In the genomic region with DNA sequence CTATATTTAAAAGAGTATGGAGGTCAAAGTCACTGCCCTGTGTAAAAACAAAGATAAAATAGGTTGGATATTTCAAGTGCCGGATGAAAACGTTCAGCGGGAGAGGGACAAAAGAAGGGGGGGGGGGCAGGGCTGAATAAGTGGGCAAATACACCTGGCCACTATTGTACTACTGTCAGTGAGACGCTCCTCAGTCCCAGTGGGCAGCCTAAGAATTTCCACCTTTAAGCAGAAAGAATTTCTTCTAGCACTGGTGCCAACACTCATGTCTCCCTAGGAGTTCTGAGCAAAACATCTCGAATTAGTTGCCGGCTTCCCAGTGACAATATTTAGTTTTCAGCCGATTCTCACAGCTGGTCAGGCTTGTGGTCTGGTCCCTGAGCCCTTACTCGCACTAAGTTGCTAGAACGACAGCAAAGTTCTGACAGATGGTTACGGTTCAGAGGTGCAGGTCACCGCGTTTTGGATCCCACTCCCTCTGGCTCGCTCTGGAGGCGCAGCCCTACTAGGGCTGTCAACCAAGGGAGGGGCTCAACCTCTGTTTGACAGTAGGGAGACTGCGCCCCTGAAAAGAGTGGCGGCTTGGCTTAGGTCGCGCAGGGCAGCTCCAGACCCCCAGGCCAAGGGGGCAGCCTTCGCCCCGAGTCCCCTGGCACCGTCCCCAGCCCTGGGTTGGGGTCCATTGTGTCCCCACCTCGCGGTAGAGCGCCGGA, we compare ENCODE assay signal across 8 mouse cellular contexts. TPM values are rescaled to one million over a fixed set of nuclear protein-coding genes. Genes with fewer than 3 reads are reported as not detected.
DNase-seq lines count a peak whose midpoint lies in the region; ATAC-seq and TF ChIP-seq lines count a peak whose summit lies in the region.

No protein-coding gene starts in this region.

- in situ Hi-C loops in Patski (cut with MboI; ENCODE audit: low pct_unique_long_range_greater_than_20kb) = no loop called here

- H3K9ac ChIP-seq in heart, embryonic 16.5 days (ENCODE audit: low read length) = peak overlapping the region; percentile 99
- H3K9ac ChIP-seq in forebrain, embryonic 14.5 days (ENCODE audit: low read length) = peak overlapping the region; percentile 92
- peak overlapping the region; percentile 88 for H3K9ac ChIP-seq in liver, embryonic 14.5 days (replicated peaks)

- H3K36me3 ChIP-seq in heart, embryonic 16.5 days (ENCODE audit: control insufficient read depth, insufficient read depth) = peaks cover 8% of the 10 kb centered on the region
- peaks cover 29% of the 10 kb centered on the region for H3K36me3 ChIP-seq in forebrain, embryonic 14.5 days (ENCODE audit: control insufficient read depth, insufficient read depth, low read length)
- peaks cover 9% of the 10 kb centered on the region for H3K36me3 ChIP-seq in liver, embryonic 14.5 days (replicated peaks; ENCODE audit: control insufficient read depth, insufficient read depth, low read depth)

- no peaks in the 10 kb centered on the region for H3K27me3 ChIP-seq in heart, embryonic 16.5 days (ENCODE audit: control insufficient read depth, insufficient read depth, low read length)
- H3K27me3 ChIP-seq in Patski = no peaks in the 10 kb centered on the region
- no peaks in the 10 kb centered on the region for H3K27me3 ChIP-seq in forebrain, embryonic 14.5 days (replicated peaks; ENCODE audit: control insufficient read depth, insufficient read depth, low read length)
- H3K27me3 ChIP-seq in liver, embryonic 14.5 days (ENCODE audit: control insufficient read depth, insufficient read depth, low read length) = no peaks in the 10 kb centered on the region

- H3K9me3 ChIP-seq in heart, embryonic 16.5 days (replicated peaks; ENCODE audit: control insufficient read depth, low read length) = no peaks in the 10 kb centered on the region
- no peaks in the 10 kb centered on the region for H3K9me3 ChIP-seq in forebrain, embryonic 14.5 days (replicated peaks; ENCODE audit: control insufficient read depth, low read length)
- H3K9me3 ChIP-seq in liver, embryonic 14.5 days (ENCODE audit: control insufficient read depth, low read length) = no peaks in the 10 kb centered on the region

- POLR2A ChIA-PET in Patski (lab: Charles Lee) = no interaction called here

- 2% methylated on average over 25 of the region's 25 CpGs for WGBS in heart, embryonic 16.5 days
- 6% methylated on average over 25 of the region's 25 CpGs for WGBS in forebrain, embryonic 14.5 days
- WGBS in liver, embryonic 14.5 days (ENCODE audit: insufficient replicate concordance) = 4% methylated on average over 25 of the region's 25 CpGs

- peak overlapping the region; percentile 92 for H3K4me2 ChIP-seq in heart, embryonic 16.5 days (ENCODE audit: low read depth, low read length)
- H3K4me2 ChIP-seq in forebrain, embryonic 14.5 days (ENCODE audit: low read length) = peak overlapping the region; percentile 64
- peak overlapping the region; percentile 81 for H3K4me2 ChIP-seq in liver, embryonic 14.5 days (ENCODE audit: low read depth)

- TF ChIP-seq EP300 in liver, embryonic 14.5 days (IDR thresholded peaks at IDR 0.05; ENCODE audit: low read depth) = no peak

- DNase-seq in heart, adult 8-10 months (ENCODE audit: low spot score) = no peak
- no peak for DNase-seq in Patski (ENCODE audit: low read depth, low spot score)
- DNase-seq in forebrain, embryonic 14.5 days (ENCODE audit: low spot score) = no peak
- peak; percentile 26 to 38 (median 28) for DNase-seq in liver, embryonic 14.5 days (ENCODE audit: low read depth in 3 of 3, low spot score in 3 of 3)
- DNase-seq in adrenal gland, postnatal 4 days (ENCODE audit: low spot score in 2 of 2) = no peak
- DNase-seq in left cerebral cortex, adult 8-10 months (ENCODE audit: low spot score in 2 of 2) = no peak
- DNase-seq in lung, postnatal 36 days = no peak

- peaks cover 7% of the 10 kb centered on the region for H3K4me1 ChIP-seq in heart, embryonic 16.5 days (ENCODE audit: control insufficient read depth, insufficient read depth, low read length)
- no peaks in the 10 kb centered on the region for H3K4me1 ChIP-seq in forebrain, embryonic 14.5 days (ENCODE audit: control insufficient read depth, insufficient read depth, low read length)
- H3K4me1 ChIP-seq in liver, embryonic 14.5 days (replicated peaks; ENCODE audit: control insufficient read depth in 2 of 2, insufficient read depth in 2 of 2, low read length in 1 of 2) = peaks cover 2 to 4% of the 10 kb centered on the region in 2 experiments; a peak in 3 of 4 replicates

- ATAC-seq in heart, embryonic 16.5 days (replicated peaks; ENCODE audit: extremely low read depth, insufficient read depth, low FRiP score) = peak; percentile 79
- peak; percentile 58 for ATAC-seq in Patski
- peak; percentile 28; the same call in 1 of the 2 replicates for ATAC-seq in forebrain, embryonic 14.5 days
- ATAC-seq in liver, embryonic 14.5 days (ENCODE audit: insufficient read depth) = peak; percentile 81

- CTCF ChIA-PET in Patski (lab: Charles Lee) = no interaction called here

- H3K27ac ChIP-seq in heart, embryonic 16.5 days (ENCODE audit: low read length) = peak overlapping the region; percentile 93
- H3K27ac ChIP-seq in forebrain, embryonic 14.5 days (ENCODE audit: low read depth, low read length) = peak overlapping the region; percentile 72
- H3K27ac ChIP-seq in liver, embryonic 14.5 days = peak overlapping the region; percentile 65

- peak overlapping the region; percentile 96 for H3K4me3 ChIP-seq in heart, embryonic 16.5 days (ENCODE audit: low read length)
- H3K4me3 ChIP-seq in forebrain, embryonic 14.5 days (ENCODE audit: low read depth, low read length) = peak overlapping the region; percentile 92
- peak overlapping the region; percentile 79 for H3K4me3 ChIP-seq in liver, embryonic 14.5 days (ENCODE audit: insufficient read depth in 1 of 2, low read depth in 2 of 2, low read length in 2 of 2)

- no peak for TF ChIP-seq CTCF in Patski (IDR thresholded peaks at IDR 0.05)
- no peak; the same call in 1 of the 2 replicates for TF ChIP-seq CTCF in liver, embryonic 14.5 days (IDR thresholded peaks at IDR 0.05; ENCODE audit: low read depth)

RNA-seq across cellular contexts. Expression of a gene that starts 0.5 kb away (rescaled TPM):
- polyA plus RNA-seq in heart, embryonic 16.5 days (2015; fragmentation: Nextera tagmentation; extraction: Ambion mirVana) = 18.6 and 19.7 TPM in 2 replicates
- 10 to 100 TPM; 12.0 to 15.7 (median 14.1) TPM for total RNA-seq in heart, adult 8-10 months (2022)
- polyA plus RNA-seq in Patski (2021) = 31.3 TPM
- polyA plus RNA-seq in forebrain, embryonic 14.5 days (2014; fragmentation: Nextera tagmentation; extraction: Ambion mirVana) = 36.4 and 41.0 TPM in 2 replicates
- 5.9 and 9.0 TPM in 2 replicates for polyA plus RNA-seq in liver, embryonic 14.5 days (2012; rRNA removed)
- 9.1 and 9.5 TPM in 2 replicates for polyA plus RNA-seq in liver, embryonic 14.5 days (2014; fragmentation: Nextera tagmentation; extraction: Ambion mirVana)
- 10 to 100 TPM; 35.8 to 38.8 TPM for total RNA-seq in adrenal gland, postnatal 4 days (2021)
- 10 to 100 TPM; 28.8 to 34.4 (median 30.5) TPM for total RNA-seq in left cerebral cortex, adult 8-10 months (2022)

RNA-seq across cellular contexts. Expression of a gene that starts 59.4 kb away (rescaled TPM):
- 479 and 487 TPM in 2 replicates for polyA plus RNA-seq in heart, embryonic 16.5 days (2015; fragmentation: Nextera tagmentation; extraction: Ambion mirVana)
- 100 to 1,000 TPM; 299 to 346 (median 322) TPM for total RNA-seq in heart, adult 8-10 months (2022)
- 505 TPM for polyA plus RNA-seq in Patski (2021)
- polyA plus RNA-seq in forebrain, embryonic 14.5 days (2014; fragmentation: Nextera tagmentation; extraction: Ambion mirVana) = 779 and 875 TPM in 2 replicates
- polyA plus RNA-seq in liver, embryonic 14.5 days (2012; rRNA removed) = 286 and 465 TPM in 2 replicates
- polyA plus RNA-seq in liver, embryonic 14.5 days (2014; fragmentation: Nextera tagmentation; extraction: Ambion mirVana) = 699 and 714 TPM in 2 replicates
- total RNA-seq in adrenal gland, postnatal 4 days (2021) = 100 to 1,000 TPM; 646 to 654 TPM
- 100 to 1,000 TPM; 259 to 303 (median 283) TPM for total RNA-seq in left cerebral cortex, adult 8-10 months (2022)

RNA-seq across cellular contexts. Expression of a gene that starts 59.7 kb away (rescaled TPM):
- polyA plus RNA-seq in heart, embryonic 16.5 days (2015; fragmentation: Nextera tagmentation; extraction: Ambion mirVana) = 77.4 and 83.3 TPM in 2 replicates
- total RNA-seq in heart, adult 8-10 months (2022) = 100 to 1,000 TPM in 3 of 4 experiments, 10 to 100 TPM in 1; 90.3 to 125 (median 106) TPM
- polyA plus RNA-seq in Patski (2021) = 93.2 TPM
- 142 and 144 TPM in 2 replicates for polyA plus RNA-seq in forebrain, embryonic 14.5 days (2014; fragmentation: Nextera tagmentation; extraction: Ambion mirVana)
- 14.9 and 29.8 TPM in 2 replicates for polyA plus RNA-seq in liver, embryonic 14.5 days (2012; rRNA removed)
- 54.1 and 55.5 TPM in 2 replicates for polyA plus RNA-seq in liver, embryonic 14.5 days (2014; fragmentation: Nextera tagmentation; extraction: Ambion mirVana)
- 10 to 100 TPM; 67.1 to 68.3 TPM for total RNA-seq in adrenal gland, postnatal 4 days (2021)
- 10 to 100 TPM; 89.2 to 98.8 (median 93.9) TPM for total RNA-seq in left cerebral cortex, adult 8-10 months (2022)

Comparison
In these comparisons a context has a peak if more than half of its experiments do, and no peak if none do; other contexts are left out.
1. ATAC-seq: peak in every context shown above with its lines; median percentile 81 in liver, embryonic 14.5 days; 79 in heart, embryonic 16.5 days; 58 in Patski; 28 in forebrain, embryonic 14.5 days.
2. DNase-seq: peak in liver, embryonic 14.5 days (3 of 3); none in heart, adult 8-10 months (single experiment), Patski (single experiment), forebrain, embryonic 14.5 days (single experiment), adrenal gland, postnatal 4 days (0 of 2), left cerebral cortex, adult 8-10 months (0 of 2) and lung, postnatal 36 days (single experiment).
3. Peak in every context shown above with its lines, with median percentiles within 50 percentile points of each other: H3K27ac ChIP-seq, H3K4me2 ChIP-seq, H3K4me3 ChIP-seq and H3K9ac ChIP-seq.